Comparison of ENCODE assay signal across 9 mouse cellular contexts in the genomic region with DNA sequence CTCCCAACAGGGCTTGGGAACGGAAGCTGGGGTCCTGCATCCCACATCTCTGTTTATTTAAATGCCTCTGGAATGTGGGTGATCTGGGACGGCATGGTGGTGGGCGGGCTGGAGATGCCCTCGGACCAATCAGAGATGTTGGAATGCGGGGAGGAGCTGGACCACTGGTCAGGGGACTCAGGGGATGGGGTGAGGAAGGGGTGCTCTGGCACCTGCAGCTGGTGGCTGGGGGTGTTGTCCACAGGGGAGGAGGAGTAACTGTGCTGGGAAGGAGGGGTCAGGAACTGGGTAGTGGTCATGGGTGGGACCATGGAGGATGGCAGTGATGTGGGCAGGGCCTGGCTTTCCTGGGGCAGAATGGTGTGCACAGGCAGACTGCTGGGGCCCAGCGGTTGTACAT. TPM values are rescaled to one million over a fixed set of nuclear protein-coding genes. Genes with fewer than 3 reads are reported as not detected.
DNase-seq lines count a peak whose midpoint lies in the region; ATAC-seq and TF ChIP-seq lines count a peak whose summit lies in the region.
"Had no signal": no experiment of that assay in that cellular context is flagged by ENCODE, and none has a peak within 500 bp of the region (broad histone marks: within the 10 kb centered on the region; RNA-seq: fewer than 3 reads in every experiment).

No protein-coding gene starts in this region.

- 0 out of 2 replicates have a peak, but pooled peaks cover 4% of the 10 kb centered on the region for H3K36me3 ChIP-seq in ES-Bruce4 (ENCODE audit: control insufficient read depth, insufficient read depth, low read length, poor library complexity, severe bottlenecking)
- H3K36me3 ChIP-seq in hindbrain, embryonic 13.5 days: peaks cover 51% of the 10 kb centered on the region
- peaks cover 46% of the 10 kb centered on the region for H3K36me3 ChIP-seq in lung, postnatal 0 days (ENCODE audit: insufficient read depth, low read length)

- ATAC-seq in hindbrain, embryonic 13.5 days (ENCODE audit: low FRiP score): no peak
- ATAC-seq in lung, postnatal 0 days: peak; percentile 26
- no peak for ATAC-seq in activated CD4-positive, CD25-positive, alpha-beta regulatory T cell, adult 4 months

- H3K4me3 ChIP-seq in ES-Bruce4 (ENCODE audit: low read depth, low read length): peak overlapping the region; percentile 63
- no peak overlapping the region for H3K4me3 ChIP-seq in hindbrain, embryonic 13.5 days
- no peak overlapping the region for H3K4me3 ChIP-seq in lung, postnatal 0 days (ENCODE audit: low read depth, low read length)

- H3K4me2 ChIP-seq in hindbrain, embryonic 13.5 days: no peak overlapping the region
- no peak overlapping the region for H3K4me2 ChIP-seq in lung, postnatal 0 days (replicated peaks; ENCODE audit: low read depth, low read length)

- peak overlapping the region; percentile 32 for H3K27ac ChIP-seq in ES-Bruce4 (ENCODE audit: insufficient read depth, low read length)
- 0 out of 2 replicates have a peak overlapping the region, but pooled peaks have one; percentile 53 for H3K27ac ChIP-seq in hindbrain, embryonic 13.5 days
- 0 out of 2 replicates have a peak overlapping the region, but pooled peaks have one; percentile 26 for H3K27ac ChIP-seq in lung, postnatal 0 days (ENCODE audit: low read length)

- no peaks in the 10 kb centered on the region for H3K9me3 ChIP-seq in ES-Bruce4 (replicated peaks; ENCODE audit: control insufficient read depth, insufficient read depth, low read length, poor library complexity, severe bottlenecking)
- H3K9me3 ChIP-seq in hindbrain, embryonic 13.5 days: no peaks in the 10 kb centered on the region
- no peaks in the 10 kb centered on the region for H3K9me3 ChIP-seq in lung, postnatal 0 days (ENCODE audit: low read length)

- no peak for TF ChIP-seq CTCF in ES-Bruce4 (IDR thresholded peaks at IDR 0.05; ENCODE audit: low read depth, low read length)
- TF ChIP-seq CTCF in lung, postnatal 0 days (IDR thresholded peaks at IDR 0.05): no peak

- no peaks in the 10 kb centered on the region for H3K4me1 ChIP-seq in ES-Bruce4 (ENCODE audit: control insufficient read depth, insufficient read depth, low read length)
- peaks cover 23% of the 10 kb centered on the region for H3K4me1 ChIP-seq in hindbrain, embryonic 13.5 days (replicated peaks)
- H3K4me1 ChIP-seq in lung, postnatal 0 days (ENCODE audit: insufficient read depth, low read depth, low read length): no peaks in the 10 kb centered on the region; the same call in 1 of the 2 replicates

- H3K27me3 ChIP-seq in ES-Bruce4 (ENCODE audit: control insufficient read depth, insufficient read depth, low read length, poor library complexity, severe bottlenecking): no peaks in the 10 kb centered on the region
- H3K27me3 ChIP-seq in hindbrain, embryonic 13.5 days: no peaks in the 10 kb centered on the region
- no peaks in the 10 kb centered on the region for H3K27me3 ChIP-seq in lung, postnatal 0 days (replicated peaks; ENCODE audit: insufficient read depth, low read length)

- peak overlapping the region; percentile 12; the same call in 1 of the 2 replicates for H3K9ac ChIP-seq in ES-Bruce4 (ENCODE audit: low read depth, poor library complexity, severe bottlenecking)
- no peak overlapping the region for H3K9ac ChIP-seq in hindbrain, embryonic 13.5 days
- no peak overlapping the region for H3K9ac ChIP-seq in lung, postnatal 0 days (replicated peaks; ENCODE audit: low read depth)

- peak; percentile 74; the same call in 1 of the 2 replicates for TF ChIP-seq EP300 in ES-Bruce4 (IDR thresholded peaks at IDR 0.05; ENCODE audit: insufficient read depth, low read depth, low read length)
- TF ChIP-seq EP300 in lung, postnatal 0 days (IDR thresholded peaks at IDR 0.05): no peak

- intact Hi-C loops in heart, postnatal 10 days (cut with DNase I): no loop called here

- WGBS in hindbrain, embryonic 13.5 days: 44% methylated on average over 6 of the region's 6 CpGs
- WGBS in lung, postnatal 0 days: 30% methylated on average over 5 of the region's 6 CpGs

- peak; percentile 95 for DNase-seq in heart, adult 11 months
- DNase-seq in heart, postnatal 10 days: no peak
- no peak for DNase-seq in lung, postnatal 0 days (ENCODE audit: low spot score)
- no peak for DNase-seq in spleen, adult 18-20 months
- no peak for DNase-seq in layer of hippocampus, postnatal 36 days
- DNase-seq: B cell, adult 2 months had no signal

- peak; percentile 24 for TF ChIP-seq POLR2A in ES-Bruce4 (IDR thresholded peaks at IDR 0.05; ENCODE audit: insufficient read depth, low read length)

RNA-seq across cellular contexts. Expression of a gene that starts 14.5 kb away (rescaled TPM):
- 10 to 100 TPM; 38.2 to 45.5 TPM for total RNA-seq in heart, postnatal 10 days (2021)
- polyA plus RNA-seq in ES-Bruce4 (2011; ENCODE audit: insufficient read depth, insufficient read length, low read depth, missing spikeins): 51.5 and 55.5 TPM in 2 replicates
- polyA plus RNA-seq in hindbrain, embryonic 13.5 days (2015; fragmentation: Nextera tagmentation; extraction: Ambion mirVana): 18.3 and 18.5 TPM in 2 replicates
- 10.2 and 13.1 TPM in 2 replicates for polyA plus RNA-seq in lung, postnatal 0 days (2015; fragmentation: Nextera tagmentation; extraction: Ambion mirVana)
- polyA plus RNA-seq in activated CD4-positive, CD25-positive, alpha-beta regulatory T cell, adult 4 months (2017; shearing (Covaris generic)): 10 to 100 TPM; 22.4 to 23.9 TPM
- 10 to 100 TPM; 52.9 to 57.5 TPM for total RNA-seq in layer of hippocampus, postnatal 36 days (2021)

RNA-seq across cellular contexts. Expression of a gene that starts 50.5 kb away (rescaled TPM):
- total RNA-seq in heart, postnatal 10 days (2021): 10 to 100 TPM; 15.3 to 17.1 TPM
- 7.3 and 15.3 TPM in 2 replicates for polyA plus RNA-seq in ES-Bruce4 (2011; ENCODE audit: insufficient read depth, insufficient read length, low read depth, missing spikeins)
- polyA plus RNA-seq in hindbrain, embryonic 13.5 days (2015; fragmentation: Nextera tagmentation; extraction: Ambion mirVana): 24.9 and 27.0 TPM in 2 replicates
- polyA plus RNA-seq in lung, postnatal 0 days (2015; fragmentation: Nextera tagmentation; extraction: Ambion mirVana): 11.0 and 11.2 TPM in 2 replicates
- polyA plus RNA-seq in activated CD4-positive, CD25-positive, alpha-beta regulatory T cell, adult 4 months (2017; shearing (Covaris generic)): 10 to 100 TPM in 1 of 2 experiments, 1 to 10 TPM in 1; 9.5 to 13.5 TPM
- 10 to 100 TPM; 21.1 to 22.1 TPM for total RNA-seq in layer of hippocampus, postnatal 36 days (2021)

RNA-seq across cellular contexts. Expression of a gene that starts 57.0 kb away (rescaled TPM):
- total RNA-seq in heart, postnatal 10 days (2021): 10 to 100 TPM; 54.0 to 54.3 TPM
- 31.1 and 31.9 TPM in 2 replicates for polyA plus RNA-seq in ES-Bruce4 (2011; ENCODE audit: insufficient read depth, insufficient read length, low read depth, missing spikeins)
- polyA plus RNA-seq in hindbrain, embryonic 13.5 days (2015; fragmentation: Nextera tagmentation; extraction: Ambion mirVana): 17.5 and 19.2 TPM in 2 replicates
- 11.8 and 14.7 TPM in 2 replicates for polyA plus RNA-seq in lung, postnatal 0 days (2015; fragmentation: Nextera tagmentation; extraction: Ambion mirVana)
- 10 to 100 TPM; 22.2 to 28.7 TPM for polyA plus RNA-seq in activated CD4-positive, CD25-positive, alpha-beta regulatory T cell, adult 4 months (2017; shearing (Covaris generic))
- total RNA-seq in layer of hippocampus, postnatal 36 days (2021): 10 to 100 TPM; 30.4 to 31.4 TPM
